Mouse (Mus musculus): ENCODE measurements around the gene R3hdml. TPM values are rescaled to one million over a fixed set of nuclear protein-coding genes. Genes with fewer than 3 reads are reported as not detected.
A peak's percentile ranks its signal among the peaks of the same experiment; 100 is the strongest.

Gene R3hdml
- polyA plus RNA-seq, 1 experiment, result not detected

DNA sequence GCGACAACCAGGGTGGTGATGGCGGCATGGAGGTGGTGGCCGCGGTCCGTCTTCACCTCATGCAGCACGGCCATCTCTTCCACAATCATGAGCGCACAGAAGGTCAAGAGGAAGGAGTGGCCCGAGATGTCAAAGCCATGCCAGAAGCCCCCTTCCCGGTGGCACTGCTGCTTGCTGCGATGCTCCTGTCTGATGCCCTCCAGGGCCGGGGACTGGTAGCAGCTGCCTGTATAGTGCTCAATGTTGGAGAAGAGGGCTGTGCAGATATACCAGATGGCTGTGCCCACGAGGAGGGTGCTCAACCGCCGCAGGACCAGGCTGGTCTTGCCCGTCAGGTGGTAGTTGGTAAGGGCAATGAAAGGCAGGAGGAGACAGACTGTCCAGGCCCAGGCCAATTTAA, 22.4 kb upstream of the R3hdml start:
- TF ChIP-seq GATA1 (IDR thresholded peaks at IDR 0.05; ENCODE audit: borderline replicate concordance, low read length) (no peak), FLI1 (IDR thresholded peaks at IDR 0.05; ENCODE audit: low read length) (no peak)
- no peaks in the 10 kb centered on the region for H3K27me3 ChIP-seq (replicated peaks)
- peaks cover 35% of the 10 kb centered on the region for H3K36me3 ChIP-seq (replicated peaks; ENCODE audit: low read length)
- H3K4me1 ChIP-seq, result peaks cover 22% of the 10 kb centered on the region
- H3K9me3 ChIP-seq, result no peaks in the 10 kb centered on the region
- peak overlapping the region; percentile 4 for H3K4me3 ChIP-seq (replicated peaks)

DNA sequence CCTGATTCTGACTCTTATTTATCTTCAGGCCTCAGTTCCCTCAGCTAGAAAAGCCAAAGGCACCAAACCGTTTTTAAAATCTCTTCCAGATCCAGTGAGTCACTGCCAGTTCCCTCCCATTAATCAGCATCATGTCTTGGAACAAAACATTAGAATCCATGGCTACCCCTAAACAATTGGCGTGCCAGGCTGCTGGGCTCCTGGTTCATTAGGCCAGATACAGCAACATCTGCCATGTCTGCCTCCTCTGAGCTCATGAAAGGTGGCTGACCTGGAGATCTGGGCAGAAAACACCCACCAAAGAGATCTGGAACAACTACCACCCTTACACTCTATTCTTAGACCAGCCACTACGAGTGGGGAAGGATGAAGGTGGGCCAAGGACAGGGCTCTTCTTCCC, 21.0 kb upstream of the R3hdml start:
- Histone ChIP-seq H3K27me3 (replicated peaks) (no peaks in the 10 kb centered on the region), H3K4me1 (peaks cover 22% of the 10 kb centered on the region), H3K9me3 (no peaks in the 10 kb centered on the region), H3K36me3 (replicated peaks; ENCODE audit: low read length) (peaks cover 35% of the 10 kb centered on the region), H3K4me3 (replicated peaks) (peak overlapping the region; percentile 93)
- TF ChIP-seq GATA1 (IDR thresholded peaks at IDR 0.05; ENCODE audit: borderline replicate concordance, low read length) (no peak), FLI1 (IDR thresholded peaks at IDR 0.05; ENCODE audit: low read length) (no peak)

DNA sequence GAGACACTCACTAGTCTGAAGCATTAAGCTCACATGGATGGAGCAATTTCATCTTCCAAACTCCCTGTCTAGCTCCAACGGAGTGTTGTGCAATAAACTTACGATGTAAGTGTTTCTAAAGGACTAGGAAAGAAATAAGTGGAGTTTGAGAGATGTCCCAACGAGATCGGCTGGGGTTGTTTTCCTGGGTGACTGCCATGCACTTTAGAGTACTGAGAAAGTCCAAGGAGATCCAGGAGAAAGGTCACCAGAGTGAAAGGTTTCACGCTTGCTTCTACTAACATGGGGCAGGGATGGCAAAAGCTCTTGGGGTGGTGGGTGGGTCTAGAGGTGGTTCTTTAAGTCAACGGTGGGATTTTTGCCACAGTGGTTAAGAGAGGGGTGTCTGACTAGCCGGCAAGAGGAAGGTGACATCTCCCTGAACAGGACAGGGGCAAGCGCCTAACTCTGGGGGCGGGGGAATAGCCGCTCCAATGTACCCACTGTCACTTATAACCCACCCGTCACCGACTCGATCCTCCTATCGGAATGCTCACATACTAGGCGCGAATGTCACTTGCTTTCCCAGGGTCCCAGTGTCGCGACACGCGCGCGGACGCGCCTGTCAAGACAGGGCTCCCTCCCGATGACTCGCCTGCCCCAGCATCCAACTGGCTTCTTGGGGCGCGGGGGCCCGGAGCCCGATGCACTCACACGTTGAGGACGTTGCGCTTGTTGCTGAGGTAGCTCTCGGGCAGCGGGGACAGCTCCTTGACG, 20.2 kb upstream of the R3hdml start:
- Histone ChIP-seq H3K9me3 (no peaks in the 10 kb centered on the region), H3K36me3 (replicated peaks; ENCODE audit: low read length) (peaks cover 29% of the 10 kb centered on the region), H3K4me3 (replicated peaks) (peak overlapping the region; percentile 93), H3K27me3 (replicated peaks) (no peaks in the 10 kb centered on the region), H3K4me1 (peaks cover 22% of the 10 kb centered on the region)
- no peak for TF ChIP-seq FLI1 (IDR thresholded peaks at IDR 0.05; ENCODE audit: low read length)
- no peak for TF ChIP-seq GATA1 (IDR thresholded peaks at IDR 0.05; ENCODE audit: borderline replicate concordance, low read length)

DNA sequence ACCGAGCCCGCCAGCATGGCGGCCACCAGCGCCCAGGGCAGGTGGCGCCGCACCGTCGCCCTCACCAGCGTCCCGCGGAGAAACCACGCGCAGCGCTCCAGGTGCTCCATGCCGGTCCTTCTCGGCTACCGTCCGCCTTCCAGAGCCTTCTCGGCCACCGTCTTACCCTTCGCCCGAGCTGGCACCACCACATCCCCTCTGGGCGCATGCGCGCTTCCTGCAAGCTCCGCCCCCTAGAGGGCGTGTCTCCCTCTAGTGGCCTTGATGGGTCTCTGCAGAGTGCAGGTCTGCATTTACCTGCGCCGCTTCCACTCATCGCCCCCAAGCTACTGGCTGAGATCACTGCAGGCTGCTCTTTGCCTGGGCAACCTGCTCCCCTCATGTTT, 19.7 kb upstream of the R3hdml start, which contains the start of gene Fitm2:
Gene Fitm2, minus strand, starts transcription at position 164 of the 386 bp plus-strand sequence.
- Histone ChIP-seq H3K27me3 (replicated peaks) (peaks cover 4% of the 10 kb centered on the region), H3K4me3 (replicated peaks) (peak within 1 kb of the TSS; percentile 93), H3K4me1 (peaks cover 22% of the 10 kb centered on the region), H3K36me3 (replicated peaks; ENCODE audit: low read length) (peaks cover 26% of the 10 kb centered on the region), H3K9me3 (no peaks in the 10 kb centered on the region)
- TF ChIP-seq FLI1 (IDR thresholded peaks at IDR 0.05; ENCODE audit: low read length) (no peak), GATA1 (IDR thresholded peaks at IDR 0.05; ENCODE audit: borderline replicate concordance, low read length) (no peak)

DNA sequence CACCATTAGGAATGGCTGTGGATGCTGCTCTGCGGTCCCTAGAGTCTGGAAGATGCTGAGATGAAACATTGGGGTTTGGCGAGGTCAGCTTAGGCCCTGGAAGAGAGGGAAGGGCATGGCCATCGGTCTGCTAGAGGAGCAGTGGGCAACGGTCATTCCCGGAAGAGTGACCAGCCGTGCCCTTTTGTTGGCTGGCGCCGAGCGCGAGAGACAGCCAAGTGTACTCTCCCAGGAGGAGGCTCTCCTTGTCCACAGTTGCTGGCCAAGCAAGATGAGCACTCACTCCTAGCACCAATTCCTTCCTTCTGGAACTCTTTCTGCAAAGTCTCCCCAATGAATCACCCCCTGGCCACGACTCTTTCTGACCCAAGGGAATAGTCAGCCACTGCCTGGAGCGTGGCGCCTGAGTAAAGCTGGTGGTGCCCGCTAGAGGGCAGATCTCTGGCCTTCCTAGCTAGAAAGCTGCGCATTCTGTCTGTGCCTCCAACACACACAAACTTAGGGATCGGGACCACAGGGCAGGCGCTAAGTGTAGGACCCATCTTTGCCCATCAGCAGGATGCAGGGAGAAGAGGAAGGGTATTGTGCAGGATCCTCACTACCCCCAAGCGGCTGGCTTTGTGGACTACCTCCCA, 11.8 kb upstream of the R3hdml start:
- no peak overlapping the region for H3K4me3 ChIP-seq (replicated peaks)
- peaks cover 43% of the 10 kb centered on the region for H3K27me3 ChIP-seq (replicated peaks)
- H3K36me3 ChIP-seq (replicated peaks; ENCODE audit: low read length), result no peaks in the 10 kb centered on the region
- TF ChIP-seq GATA1 (IDR thresholded peaks at IDR 0.05; ENCODE audit: borderline replicate concordance, low read length) (no peak), FLI1 (IDR thresholded peaks at IDR 0.05; ENCODE audit: low read length) (no peak)
- peaks cover 12% of the 10 kb centered on the region for H3K4me1 ChIP-seq
- H3K9me3 ChIP-seq, result no peaks in the 10 kb centered on the region

DNA sequence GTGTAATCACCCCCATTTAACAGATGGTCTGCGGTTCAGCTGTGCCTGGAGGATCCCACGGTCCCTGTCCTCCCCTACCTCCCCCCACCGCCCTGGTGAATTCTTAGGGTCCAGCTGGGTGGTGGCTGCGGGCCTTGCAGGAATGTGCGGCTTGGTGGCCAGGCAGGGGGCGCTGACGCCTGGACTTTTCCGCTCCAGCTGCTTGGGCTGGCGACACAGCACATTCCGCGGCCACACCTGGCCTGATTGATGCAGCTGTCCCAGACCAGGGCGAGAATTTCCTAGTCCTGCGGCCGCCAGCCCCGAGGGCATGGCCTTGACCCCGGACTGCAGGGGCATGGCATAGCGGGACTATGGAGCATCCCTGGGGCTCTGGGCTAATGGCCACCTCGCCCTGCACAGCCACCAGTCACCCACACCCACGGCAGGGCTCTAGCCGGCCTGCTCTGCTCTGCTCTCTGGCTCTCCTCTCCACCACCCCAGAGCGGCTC, 10.5 kb upstream of the R3hdml start:
- H3K36me3 ChIP-seq (replicated peaks; ENCODE audit: low read length), result no peaks in the 10 kb centered on the region
- peaks cover 12% of the 10 kb centered on the region for H3K4me1 ChIP-seq
- TF ChIP-seq FLI1 (IDR thresholded peaks at IDR 0.05; ENCODE audit: low read length), result no peak
- no peak for TF ChIP-seq GATA1 (IDR thresholded peaks at IDR 0.05; ENCODE audit: borderline replicate concordance, low read length)
- H3K27me3 ChIP-seq (replicated peaks), result peaks cover 47% of the 10 kb centered on the region
- peaks cover 2% of the 10 kb centered on the region for H3K9me3 ChIP-seq
- H3K4me3 ChIP-seq (replicated peaks), result peak overlapping the region; percentile 46

DNA sequence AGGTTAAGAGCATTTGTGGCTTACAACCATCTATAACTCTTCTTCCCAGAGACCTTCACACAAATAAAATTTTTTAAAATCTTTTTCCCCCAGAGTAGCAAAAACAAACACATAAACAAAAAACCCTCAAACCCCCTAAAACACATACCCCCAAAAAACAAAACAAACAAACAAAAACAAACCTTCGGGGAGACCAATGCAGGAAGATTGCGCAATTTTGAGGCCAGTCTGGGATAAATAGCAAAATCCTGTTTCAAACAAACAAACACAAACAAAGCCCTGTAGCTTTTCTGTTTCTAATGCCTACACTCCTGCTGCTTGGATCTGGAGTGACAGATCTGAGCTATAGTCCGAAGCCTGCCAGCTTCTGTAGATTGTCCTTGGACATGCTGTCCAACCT, 4.8 kb upstream of the R3hdml start:
- TF ChIP-seq FLI1 (IDR thresholded peaks at IDR 0.05; ENCODE audit: low read length), result no peak
- TF ChIP-seq GATA1 (IDR thresholded peaks at IDR 0.05; ENCODE audit: borderline replicate concordance, low read length), result no peak
- no peaks in the 10 kb centered on the region for H3K4me1 ChIP-seq
- peaks cover 42% of the 10 kb centered on the region for H3K27me3 ChIP-seq (replicated peaks)
- H3K9me3 ChIP-seq, result peaks cover 5% of the 10 kb centered on the region
- H3K4me3 ChIP-seq (replicated peaks), result no peak overlapping the region
- no peaks in the 10 kb centered on the region for H3K36me3 ChIP-seq (replicated peaks; ENCODE audit: low read length)

DNA sequence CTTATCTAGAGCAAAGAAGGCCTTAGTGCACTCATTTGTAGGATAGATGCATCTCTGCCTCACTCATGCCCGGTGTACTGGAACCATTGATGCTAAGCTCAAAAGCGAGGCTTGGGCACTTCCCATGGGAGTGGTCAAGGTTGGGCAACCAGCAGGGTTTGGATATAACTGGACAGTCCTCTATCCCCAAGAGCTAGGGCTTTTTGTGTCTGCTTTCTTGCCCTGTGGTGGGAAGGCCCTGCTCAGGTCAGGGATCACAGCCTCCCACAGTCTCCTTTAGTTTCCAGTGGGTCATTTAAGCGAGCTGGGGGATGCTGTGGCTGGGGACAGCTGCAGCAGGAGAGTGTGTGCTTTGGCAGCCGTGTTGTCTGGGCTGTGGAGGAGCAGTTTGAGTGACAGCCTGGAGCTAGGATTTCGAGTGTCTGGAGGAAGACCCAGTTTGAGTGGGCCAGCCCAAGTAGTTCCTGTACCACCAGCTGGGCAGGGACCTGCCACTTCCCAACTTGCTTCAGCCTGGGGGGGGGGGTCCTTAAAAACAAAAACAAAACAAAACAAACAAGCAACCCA, 2.3 kb upstream of the R3hdml start:
- peaks cover 5% of the 10 kb centered on the region for H3K9me3 ChIP-seq
- TF ChIP-seq GATA1 (IDR thresholded peaks at IDR 0.05; ENCODE audit: borderline replicate concordance, low read length), result no peak
- no peaks in the 10 kb centered on the region for H3K36me3 ChIP-seq (replicated peaks; ENCODE audit: low read length)
- H3K4me1 ChIP-seq, result peaks cover 5% of the 10 kb centered on the region; the same call in 1 of the 2 replicates
- H3K4me3 ChIP-seq (replicated peaks), result no peak overlapping the region
- H3K27me3 ChIP-seq (replicated peaks), result peaks cover 47% of the 10 kb centered on the region

DNA sequence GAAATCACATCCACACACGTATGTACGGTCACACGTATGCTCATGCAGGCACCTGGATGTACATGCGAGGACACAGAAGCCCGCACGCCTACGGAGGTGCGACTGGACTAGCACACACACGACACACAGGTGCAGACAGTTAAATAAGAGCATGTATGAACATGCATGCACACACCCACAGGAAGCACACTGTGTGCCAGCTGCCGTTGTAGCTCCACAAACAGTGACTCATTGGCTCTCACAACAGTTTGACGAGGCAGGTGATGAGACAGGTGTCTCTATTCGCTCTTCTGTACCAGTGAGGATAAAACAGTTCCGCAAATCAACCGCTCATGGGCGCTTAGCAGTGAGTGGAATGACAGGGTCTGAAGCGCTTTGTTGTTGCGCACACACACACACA, 1.5 kb upstream of the R3hdml start:
- Histone ChIP-seq H3K4me3 (replicated peaks) (no peak overlapping the region), H3K36me3 (replicated peaks; ENCODE audit: low read length) (no peaks in the 10 kb centered on the region), H3K9me3 (peaks cover 5% of the 10 kb centered on the region), H3K4me1 (peaks cover 5% of the 10 kb centered on the region; the same call in 1 of the 2 replicates), H3K27me3 (replicated peaks) (peaks cover 47% of the 10 kb centered on the region)
- TF ChIP-seq FLI1 (IDR thresholded peaks at IDR 0.05; ENCODE audit: low read length) (no peak), GATA1 (IDR thresholded peaks at IDR 0.05; ENCODE audit: borderline replicate concordance, low read length) (no peak)

DNA sequence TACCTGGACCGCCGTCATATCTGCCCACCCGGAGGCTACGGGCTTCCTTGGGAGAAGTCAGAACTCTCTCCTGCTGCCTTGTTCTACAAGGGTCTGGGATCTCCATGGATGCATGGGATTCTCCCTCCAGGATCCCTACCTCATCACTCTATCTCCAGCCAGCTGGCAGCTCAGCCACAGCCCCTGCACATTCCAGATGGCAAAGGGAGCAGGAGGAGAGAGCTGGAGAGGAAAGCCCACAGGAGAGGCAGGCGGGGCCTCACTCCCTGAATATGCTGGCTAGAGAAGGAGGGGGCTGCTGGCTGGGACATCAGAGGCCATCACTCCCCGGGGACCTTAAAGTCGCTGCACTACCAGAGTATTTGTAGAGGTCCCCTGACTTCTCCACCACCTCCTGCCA, 767 bp upstream of the R3hdml start:
- TF ChIP-seq GATA1 (IDR thresholded peaks at IDR 0.05; ENCODE audit: borderline replicate concordance, low read length) (no peak), FLI1 (IDR thresholded peaks at IDR 0.05; ENCODE audit: low read length) (no peak)
- H3K4me1 ChIP-seq, result peaks cover 5% of the 10 kb centered on the region; the same call in 1 of the 2 replicates
- H3K36me3 ChIP-seq (replicated peaks; ENCODE audit: low read length), result no peaks in the 10 kb centered on the region
- H3K9me3 ChIP-seq, result peaks cover 5% of the 10 kb centered on the region
- peaks cover 51% of the 10 kb centered on the region for H3K27me3 ChIP-seq (replicated peaks)
- no peak overlapping the region for H3K4me3 ChIP-seq (replicated peaks)
